Mouse (Mus musculus) gastrocnemius, adult 8-10 months (tissue): ENCODE data around the gene Dtx1. TPM values are rescaled to one million over a fixed set of nuclear protein-coding genes. Genes with fewer than 3 reads are reported as not detected.

Experiments used
- DNase-seq, 2 experiments: peaks; one replicate each; pipeline ENCODE4 v3.0.0; 2022; ENCODE audit warnings: low spot score in 2 of 2
- total RNA-seq, 4 experiments: library from RNA; stranded (reverse); gene quantifications; 2 replicates each; pipeline ENCODE4 v1.2.4; 2022

Gene Dtx1
- total RNA-seq, 4 experiments from 2014 or later = 0.22 to 1.3 (median 0.31) TPM

- DNase-seq = no peak
Measured at GRCm38 (mm10) chr5:120704421-120704820, 7.3 kb downstream of the Dtx1 start.

DNA sequence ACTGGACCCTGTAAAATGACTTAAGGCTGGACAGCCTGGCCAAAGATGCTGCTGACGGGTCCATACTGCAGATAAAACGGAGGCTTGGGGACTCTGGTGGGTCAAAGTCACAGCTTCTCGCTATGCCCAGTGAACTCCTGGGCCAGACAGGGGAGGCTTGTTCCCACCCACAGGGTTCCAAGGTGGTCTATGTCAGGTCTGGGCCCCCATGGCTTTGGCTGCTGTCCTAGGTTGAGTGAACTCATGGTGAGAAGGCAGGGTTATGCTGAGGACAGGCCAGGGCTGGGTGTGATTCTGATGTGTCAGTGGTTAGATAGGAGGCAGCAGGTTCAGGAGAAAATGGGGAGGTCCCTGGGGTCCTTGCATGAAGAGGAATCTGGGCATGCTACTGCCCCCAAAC, 8.1 kb downstream of the Dtx1 start:
- DNase-seq = no peak

DNA sequence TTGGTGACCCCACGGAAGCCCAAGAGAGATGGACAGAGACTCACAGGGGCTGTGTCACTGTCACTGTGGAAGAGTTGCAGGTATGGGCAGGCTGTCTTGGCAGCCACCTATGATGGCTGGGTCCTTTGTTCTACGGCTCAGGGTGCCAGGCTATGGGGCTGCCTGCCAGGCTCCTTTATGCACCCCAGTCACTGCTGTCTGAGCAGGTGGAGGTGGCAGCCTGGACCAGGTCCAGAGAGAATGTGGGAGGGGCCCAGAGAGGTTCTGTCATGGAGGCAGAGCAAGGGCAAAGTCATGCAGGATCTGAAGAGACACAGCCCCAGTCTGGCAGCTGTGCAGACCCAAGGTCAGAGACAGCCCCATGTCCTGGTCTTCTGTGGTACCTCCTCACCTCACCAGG, 8.8 kb downstream of the Dtx1 start:
- DNase-seq = no peak

DNA sequence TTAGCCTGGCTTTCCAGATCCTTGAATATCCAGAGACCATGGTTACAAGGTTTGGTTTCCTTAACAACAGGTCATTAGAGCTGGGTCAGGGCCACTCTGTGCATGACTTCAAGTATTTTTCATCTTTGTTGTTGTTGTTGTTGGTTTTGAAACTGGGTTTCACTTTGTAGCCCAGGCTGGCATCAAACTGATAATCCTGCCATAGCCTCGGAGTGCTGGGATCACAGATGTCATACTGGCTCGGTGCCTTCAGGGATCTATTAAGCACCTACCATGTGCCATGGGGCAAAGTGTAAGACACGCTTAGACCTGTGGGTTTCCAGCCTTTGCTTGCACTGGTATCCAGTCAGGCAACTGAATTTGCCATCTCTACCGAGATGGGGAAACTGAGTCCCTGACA, 9.3 kb downstream of the Dtx1 start:
- DNase-seq = no peak

- DNase-seq = no peak
Measured at GRCm38 (mm10) chr5:120700996-120701790, 10.5 kb downstream of the Dtx1 start.

DNA sequence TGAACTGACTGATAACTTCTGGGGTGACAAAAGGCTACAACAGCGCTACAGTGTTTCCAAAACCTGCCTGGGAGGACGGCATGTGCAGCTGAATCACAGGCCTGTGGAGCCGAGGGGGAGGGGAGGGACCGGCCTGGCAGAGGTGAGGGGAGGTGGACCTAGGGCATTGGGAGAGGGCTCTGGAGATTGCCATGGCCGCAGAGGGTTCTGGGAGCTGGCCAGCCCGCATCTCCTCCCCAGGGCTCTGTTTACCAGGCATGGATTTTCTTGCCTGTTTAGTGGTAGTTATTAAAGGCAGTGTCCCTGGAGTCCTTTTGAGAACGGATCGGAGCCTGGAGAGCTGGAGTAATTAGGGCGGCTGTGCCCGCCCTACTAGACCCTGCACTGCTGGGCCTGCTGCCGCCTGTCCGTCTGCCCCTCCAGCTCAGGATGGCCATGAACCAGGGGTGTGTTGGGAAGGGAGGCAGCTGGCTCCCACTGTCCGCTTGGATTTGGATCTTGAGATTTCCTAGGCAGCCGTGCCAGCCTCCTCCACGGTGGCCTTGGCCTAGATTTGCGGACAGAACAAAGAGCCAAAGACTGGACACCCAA, 12.8 kb downstream of the Dtx1 start:
- no peak for DNase-seq

GRCm38 (mm10) chr5:120698181-120698580, 13.5 kb downstream of the Dtx1 start:
- no peak for DNase-seq

DNA sequence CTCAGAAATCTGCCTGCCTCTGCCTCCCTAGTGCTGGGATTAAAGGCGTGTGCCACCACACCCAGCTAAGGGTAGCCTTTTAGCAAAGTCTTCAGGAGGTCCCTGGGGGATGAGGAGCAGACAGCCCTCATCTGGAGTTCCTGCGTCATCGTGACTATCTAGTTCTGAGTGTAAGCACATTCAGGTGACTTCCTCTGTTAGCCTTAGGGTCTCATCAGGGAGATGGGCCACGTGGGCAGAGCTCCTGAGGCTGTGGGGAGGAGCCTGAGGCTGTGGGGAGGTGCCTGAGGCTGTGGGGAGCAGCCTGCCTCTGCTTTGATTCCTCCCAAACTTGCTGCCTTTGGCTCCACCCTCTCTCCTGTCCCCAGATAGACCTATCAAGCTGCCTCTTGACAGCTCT, 14.9 kb downstream of the Dtx1 start:
- no peak for DNase-seq

DNA sequence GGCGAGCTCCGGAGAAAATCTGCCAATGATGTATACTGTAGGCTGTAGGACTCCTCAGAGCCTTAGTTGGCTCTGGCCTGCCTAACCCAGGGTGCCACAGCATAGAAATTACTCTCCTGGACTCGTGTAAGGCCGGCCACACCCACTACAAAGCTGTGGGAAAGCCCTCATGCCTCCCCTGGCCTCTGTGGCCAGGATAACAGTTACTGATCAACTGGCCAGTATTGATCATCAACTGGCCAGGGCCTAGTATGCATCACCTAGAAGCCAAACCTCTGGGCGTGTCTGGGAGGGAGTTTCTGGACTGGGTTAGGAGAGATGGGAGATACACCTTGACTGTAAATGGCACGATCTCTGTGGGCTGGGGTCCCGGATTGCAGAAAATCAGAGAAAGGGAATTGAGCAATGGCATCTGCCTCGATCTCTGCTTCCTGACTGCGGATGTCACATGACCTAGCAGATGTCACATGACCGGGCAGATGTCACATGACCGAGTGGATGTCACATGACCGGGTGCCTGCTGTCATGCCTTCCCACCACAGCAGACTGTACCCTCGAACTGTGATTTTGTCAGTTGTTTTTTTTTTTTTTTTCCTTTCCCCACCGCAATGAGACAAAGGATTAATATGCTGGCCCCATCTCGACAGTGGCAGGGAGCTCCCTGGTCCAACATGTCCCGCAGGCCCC, 15.5 kb downstream of the Dtx1 start:
- no peak for DNase-seq

- no peak for DNase-seq
Measured at GRCm38 (mm10) chr5:120694695-120695074, 17.0 kb downstream of the Dtx1 start.

DNA sequence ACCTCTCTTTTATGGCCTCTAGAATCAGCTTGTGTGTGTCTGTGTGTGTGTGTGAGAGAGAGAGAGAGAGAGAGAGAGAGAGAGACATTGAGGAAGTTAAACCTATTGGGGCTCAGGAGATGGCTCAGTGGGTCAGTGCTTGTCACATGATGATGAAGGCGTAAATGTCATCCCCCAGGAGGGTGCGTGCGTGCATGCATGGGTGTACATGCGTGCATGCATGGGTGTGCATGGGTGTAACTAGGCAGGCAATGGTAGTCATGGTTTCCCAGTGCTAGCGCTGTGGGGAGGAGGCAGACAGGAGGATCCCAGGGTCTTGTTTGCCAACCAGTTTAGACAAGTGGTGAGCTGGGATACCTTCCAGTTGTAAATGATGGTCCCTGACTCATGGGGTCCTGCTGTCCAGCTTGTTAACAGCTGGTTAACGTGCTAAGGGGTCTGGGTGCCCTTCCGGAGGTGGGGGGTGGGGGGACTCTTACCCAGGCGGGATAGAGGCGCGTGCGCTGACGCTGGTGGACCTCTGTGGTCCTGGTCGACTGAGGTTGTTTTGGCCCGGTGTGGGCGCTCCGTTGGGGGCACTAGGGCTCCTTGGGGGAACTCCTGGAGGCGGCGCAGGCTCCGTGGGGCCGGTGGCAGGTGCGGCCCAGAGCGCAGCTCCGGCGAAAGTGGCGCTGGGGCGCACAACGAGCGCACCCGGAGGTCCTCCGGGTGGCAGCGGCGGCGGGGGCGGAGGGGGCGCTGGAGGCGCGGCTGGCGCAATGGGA, 17.6 kb downstream of the Dtx1 start:
- DNase-seq = no peak

DNA sequence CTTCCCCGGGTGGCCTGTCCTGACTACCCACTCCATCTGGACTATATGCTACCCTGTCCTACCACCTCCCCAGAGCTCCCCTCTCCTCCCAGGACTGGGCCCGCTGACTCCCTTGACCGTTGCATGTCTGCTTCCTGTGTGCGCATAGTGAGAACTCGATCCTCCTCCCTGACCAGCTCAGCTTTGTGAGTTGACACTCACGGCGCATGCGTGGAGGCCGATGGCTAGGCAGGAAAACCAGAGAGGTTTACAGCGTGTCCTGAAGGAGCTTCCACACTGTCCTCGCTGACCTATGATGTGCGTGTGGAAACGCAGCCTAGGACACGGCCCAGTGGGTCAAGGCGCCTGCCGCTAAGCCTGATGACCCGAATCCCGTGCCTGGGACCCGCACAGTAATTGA, 19.7 kb downstream of the Dtx1 start:
- no peak for DNase-seq

GRCm38 (mm10) chr5:120690417-120690816, 21.3 kb downstream of the Dtx1 start:
- no peak for DNase-seq

GRCm38 (mm10) chr5:120688434-120688833, 23.3 kb downstream of the Dtx1 start:
- DNase-seq = no peak

GRCm38 (mm10) chr5:120687897-120688296, 23.8 kb downstream of the Dtx1 start:
- DNase-seq = no peak

DNA sequence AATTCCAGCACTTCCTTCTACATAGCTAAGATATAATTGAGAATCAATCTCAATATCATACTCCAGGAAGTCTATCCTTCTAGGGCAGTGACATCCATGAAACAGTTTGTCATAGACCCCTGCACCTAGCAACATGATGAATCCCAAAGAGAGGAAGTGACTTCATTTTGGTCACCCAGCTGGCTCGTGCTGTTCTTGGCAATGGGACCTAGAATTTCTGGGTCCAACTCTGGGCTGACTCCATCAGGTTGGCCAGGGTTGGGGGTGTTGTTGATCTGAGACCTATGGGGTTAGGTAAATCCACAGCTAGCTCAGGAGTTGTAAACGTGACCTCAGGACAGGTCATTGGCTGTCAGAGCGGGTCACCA, 24.3 kb downstream of the Dtx1 start:
- DNase-seq = no peak

- DNase-seq = no peak
Measured at GRCm38 (mm10) chr5:120686749-120687483, 24.8 kb downstream of the Dtx1 start.

- no peak for DNase-seq
Measured at GRCm38 (mm10) chr5:120685678-120686077, 26.0 kb downstream of the Dtx1 start.

- no peak for DNase-seq
Measured at GRCm38 (mm10) chr5:120682982-120683771, 28.6 kb downstream of the Dtx1 start.

DNA sequence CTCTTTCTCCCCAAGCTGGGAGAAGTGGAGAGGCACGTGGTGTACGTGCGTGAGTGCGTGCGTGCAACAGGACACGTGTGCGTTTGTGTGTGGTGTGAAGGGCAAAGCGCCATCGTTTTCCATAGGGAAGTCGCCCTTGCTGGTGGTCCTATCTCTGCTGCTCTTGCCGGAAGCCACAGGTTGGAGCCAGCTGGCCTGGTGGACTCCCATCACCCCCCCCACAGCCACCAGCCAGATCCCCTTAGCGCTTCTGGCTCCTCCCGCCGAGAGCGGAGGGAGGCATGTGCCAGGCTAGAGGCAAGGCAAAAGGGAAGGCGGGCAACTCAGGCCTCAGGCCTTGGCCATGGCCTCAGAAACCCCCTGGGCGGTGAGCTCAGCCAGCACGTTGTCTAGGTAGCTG, 30.8 kb downstream of the Dtx1 start:
- no peak for DNase-seq
